Mouse (Mus musculus) kidney, adult 8-10 months (tissue): ENCODE results near the gene Gm42517.

Experiments used
- DNase-seq, 2 experiments: peaks; one replicate each; pipeline ENCODE4 v3.0.0; 2022

Gm42517 gene

GRCm38 (mm10) chr5:108347843-108348242 lies 19.9 kb downstream of the Gm42517 start:
- no peak for DNase-seq

GRCm38 (mm10) chr5:108345313-108346071 lies 22.2 kb downstream of the Gm42517 start:
- DNase-seq = no peak

DNA sequence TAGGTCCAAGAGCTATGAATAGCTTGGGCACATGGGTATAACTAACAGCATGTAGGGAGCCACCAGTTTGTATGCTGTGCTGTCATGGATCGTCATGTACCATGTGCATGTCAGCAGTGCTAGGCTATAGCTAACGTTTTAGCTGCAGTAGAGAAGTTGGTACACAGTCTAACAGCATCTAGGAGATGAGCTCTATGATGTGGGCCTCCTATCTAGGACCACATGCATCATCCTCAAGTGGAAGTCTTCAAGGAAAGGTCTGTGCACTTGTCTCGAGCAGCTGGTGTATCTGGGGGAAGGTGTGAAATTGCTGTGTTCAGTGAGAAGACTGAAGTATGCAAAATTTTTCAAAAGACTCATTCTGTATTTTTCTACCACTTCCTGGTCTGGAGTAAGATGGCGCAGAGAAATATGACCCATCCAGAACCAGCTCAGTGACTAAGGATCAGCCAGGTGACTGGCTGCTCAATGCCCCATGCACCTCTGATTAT lies 24.0 kb downstream of the Gm42517 start:
- no peak for DNase-seq

DNA sequence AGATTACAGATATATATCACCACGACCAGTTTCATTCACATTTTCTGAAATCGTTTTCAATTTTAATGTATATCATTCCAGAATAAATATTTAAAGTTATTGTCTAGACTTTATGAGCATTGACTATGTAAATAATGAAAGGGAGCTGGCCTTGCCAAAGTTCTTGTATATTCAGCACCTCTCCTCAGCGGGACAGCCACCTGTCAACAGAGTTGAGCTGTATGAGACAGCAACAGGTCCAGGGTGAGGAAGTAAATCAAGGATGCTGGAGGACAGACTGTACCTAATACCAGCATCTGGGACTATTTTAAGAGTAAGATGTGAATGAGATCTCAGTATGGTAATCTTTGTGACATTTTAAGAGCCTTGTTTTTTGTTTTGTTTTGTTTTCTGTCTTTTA lies 29.7 kb downstream of the Gm42517 start:
- no peak for DNase-seq

DNA sequence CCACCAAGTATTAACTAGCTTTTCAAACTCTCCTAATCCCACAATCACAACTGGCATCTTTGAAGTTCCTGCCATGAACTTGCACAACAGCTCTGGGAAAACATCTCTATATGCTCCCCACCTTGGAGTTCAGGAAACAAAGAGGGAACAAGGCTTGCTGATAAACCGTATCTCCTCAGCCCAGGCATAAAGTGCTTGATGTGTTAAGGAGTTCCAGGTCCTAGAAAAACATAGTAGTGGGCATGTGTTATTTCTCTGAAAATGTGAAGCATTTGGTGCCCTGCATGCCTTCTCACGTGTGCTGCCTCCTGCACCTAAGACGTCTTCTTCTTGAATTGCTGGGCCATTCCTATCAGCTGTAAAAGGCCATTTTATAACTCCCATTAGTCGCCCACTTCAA lies 30.3 kb downstream of the Gm42517 start:
- DNase-seq = no peak

- DNase-seq = no peak
These were observed 36.7 kb downstream of the Gm42517 start for GRCm38 (mm10) chr5:108331051-108331450.
